Mouse (Mus musculus): ENCODE results near the gene Tenm2.

Tenm2 gene

GRCm38 (mm10) chr11:36108970-36109731 is 1126.6 kb downstream of the Tenm2 start:
- DNase-seq (ENCODE audit: low spot score) = no peak

- DNase-seq (ENCODE audit: low spot score) = no peak
Measured at GRCm38 (mm10) chr11:36107840-36108239, 1127.9 kb downstream of the Tenm2 start.

- DNase-seq (ENCODE audit: low spot score) = no peak
Measured at GRCm38 (mm10) chr11:36106639-36107038, 1129.1 kb downstream of the Tenm2 start.

GRCm38 (mm10) chr11:36103556-36103955 is 1132.2 kb downstream of the Tenm2 start:
- DNase-seq (ENCODE audit: low spot score) = no peak

- no peak for DNase-seq (ENCODE audit: low spot score)
Measured at GRCm38 (mm10) chr11:36096219-36096618, 1139.5 kb downstream of the Tenm2 start.

- DNase-seq (ENCODE audit: low spot score) = no peak
Measured at GRCm38 (mm10) chr11:36090210-36090609, 1145.6 kb downstream of the Tenm2 start.

- no peak for DNase-seq (ENCODE audit: low spot score)
Measured at GRCm38 (mm10) chr11:36081399-36082053, 1154.2 kb downstream of the Tenm2 start.

- DNase-seq (ENCODE audit: low spot score) = no peak
Measured at GRCm38 (mm10) chr11:36080766-36081165, 1155.0 kb downstream of the Tenm2 start.

- no peak for DNase-seq (ENCODE audit: low spot score)
Measured at GRCm38 (mm10) chr11:36078391-36078790, 1157.4 kb downstream of the Tenm2 start.

- no peak for DNase-seq (ENCODE audit: low spot score)
Measured at GRCm38 (mm10) chr11:36074015-36074567, 1161.7 kb downstream of the Tenm2 start.

- no peak for DNase-seq (ENCODE audit: low spot score)
Measured at GRCm38 (mm10) chr11:36073074-36073818, 1162.5 kb downstream of the Tenm2 start.

- no peak for DNase-seq (ENCODE audit: low spot score)
Measured at GRCm38 (mm10) chr11:36072646-36073045, 1163.1 kb downstream of the Tenm2 start.

GRCm38 (mm10) chr11:36072038-36072437 is 1163.7 kb downstream of the Tenm2 start:
- no peak for DNase-seq (ENCODE audit: low spot score)

GRCm38 (mm10) chr11:36059325-36059843 is 1176.4 kb downstream of the Tenm2 start:
- no peak for DNase-seq (ENCODE audit: low spot score)

GRCm38 (mm10) chr11:36056525-36056924 is 1179.2 kb downstream of the Tenm2 start:
- no peak for DNase-seq (ENCODE audit: low spot score)

GRCm38 (mm10) chr11:36054323-36054722 is 1181.4 kb downstream of the Tenm2 start:
- DNase-seq (ENCODE audit: low spot score) = no peak

- DNase-seq (ENCODE audit: low spot score) = no peak
Measured at GRCm38 (mm10) chr11:36053457-36053856, 1182.3 kb downstream of the Tenm2 start.

GRCm38 (mm10) chr11:36052598-36052997 is 1183.2 kb downstream of the Tenm2 start:
- no peak for DNase-seq (ENCODE audit: low spot score)

GRCm38 (mm10) chr11:36052091-36052490 is 1183.7 kb downstream of the Tenm2 start:
- no peak for DNase-seq (ENCODE audit: low spot score)

GRCm38 (mm10) chr11:36049547-36049946 is 1186.2 kb downstream of the Tenm2 start:
- no peak for DNase-seq (ENCODE audit: low spot score)

GRCm38 (mm10) chr11:36045681-36046276 is 1190.0 kb downstream of the Tenm2 start:
- peak; percentile 12 for DNase-seq (ENCODE audit: low spot score)

- DNase-seq (ENCODE audit: low spot score) = no peak
Measured at GRCm38 (mm10) chr11:36041411-36041810, 1194.4 kb downstream of the Tenm2 start.

All from ovary, adult 18-20 months (tissue).